Mouse (Mus musculus) neural tube, embryonic 14.5 days (tissue): ENCODE data around the gene Hnf1b. TPM values are rescaled to one million over a fixed set of nuclear protein-coding genes. Genes with fewer than 3 reads are reported as not detected.

Experiments used
- ATAC-seq: fragments of 200-750 bp; cut with Nextera tagmentation; 2 replicates; pipeline ENCODE4 v1.8.0; 2017; ENCODE audit warnings: low read depth, mild to moderate bottlenecking, moderate TSS enrichment, moderate library complexity
- H3K27ac ChIP-seq: fragments of 300-500 bp; sonication (generic); 2 replicates; pipeline ENCODE4 v1.5.1; 2014; ENCODE audit warnings: low read depth, mild to moderate bottlenecking, control low read depth, low read length, moderate library complexity, mixed read lengths
- H3K27me3 ChIP-seq: fragments of 300-500 bp; sonication (generic); 2 replicates; pipeline ENCODE4 v1.6.1; 2014; ENCODE audit warnings: low read length; ENCODE audit not compliant: control insufficient read depth, insufficient read depth
- H3K36me3 ChIP-seq: fragments of 300-500 bp; sonication (generic); 2 replicates; pipeline ENCODE4 v1.6.1; 2014; ENCODE audit warnings: low read length, mixed read lengths; ENCODE audit not compliant: control insufficient read depth, insufficient read depth
- H3K4me1 ChIP-seq: fragments of 300-500 bp; sonication (generic); 2 replicates; pipeline ENCODE4 v1.6.1; 2014; ENCODE audit warnings: low read length; ENCODE audit not compliant: control insufficient read depth, insufficient read depth
- H3K4me2 ChIP-seq: fragments of 300-500 bp; sonication (generic); 2 replicates; pipeline ENCODE4 v1.6.1; 2014; ENCODE audit warnings: mild to moderate bottlenecking, low read depth, low read length, control low read depth
- H3K4me3 ChIP-seq: fragments of 300-500 bp; sonication (generic); 2 replicates; pipeline ENCODE4 v1.5.1; 2014; ENCODE audit warnings: low read depth, low read length, control low read depth, mixed read lengths
- H3K9ac ChIP-seq: fragments of 300-500 bp; sonication (generic); replicated peaks from 2 replicates; pipeline ENCODE4 v1.6.1; 2014; ENCODE audit warnings: low read depth, mild to moderate bottlenecking, control low read depth, low read length, mixed read lengths
- H3K9me3 ChIP-seq: fragments of 300-500 bp; sonication (generic); 2 replicates; pipeline ENCODE4 v1.6.1; 2016; ENCODE audit warnings: low read length; ENCODE audit not compliant: control insufficient read depth
- WGBS: fragments of 180-500 bp; shearing (Covaris S2); extraction: QIAGEN DNeasy Blood & Tissue Kit; methylation state at CpG from one replicate; pipeline ENCODE4 v1.1.7; 2014; 5-methylcytosine and 5-hydroxymethylcytosine counted together
- polyA plus RNA-seq: library from polyadenylated mRNA; unstranded; fragments of >200 nt; fragmentation: Nextera tagmentation; extraction: Ambion mirVana; gene quantifications from 2 replicates; pipeline ENCODE4 v1.2.1, GENCODE M21; 2014

The Hnf1b gene
- polyA plus RNA-seq, 1 experiment from 2014 or later, result 0.63 TPM

DNA sequence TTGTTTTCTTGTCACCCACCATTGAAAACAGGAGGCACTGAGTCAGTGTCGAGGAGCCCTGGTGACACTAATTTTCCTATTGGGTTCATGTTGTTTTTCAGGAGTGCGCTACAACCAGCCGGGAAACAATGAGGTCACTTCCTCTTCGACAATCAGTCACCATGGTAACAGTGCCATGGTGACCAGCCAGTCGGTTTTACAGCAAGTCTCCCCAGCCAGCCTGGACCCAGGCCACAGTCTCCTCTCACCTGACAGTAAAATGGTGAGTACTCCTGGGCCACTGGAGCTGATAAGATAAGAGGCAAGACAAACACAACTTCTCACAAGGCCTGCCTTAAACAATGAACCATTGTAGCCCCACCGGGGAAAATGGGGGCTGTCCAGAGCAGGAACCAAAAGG is 32.7 kb downstream of the Hnf1b start:
- Histone ChIP-seq H3K4me1 (no peaks in the 10 kb centered on the region), H3K4me3 (no peak overlapping the region), H3K4me2 (no peak overlapping the region), H3K36me3 (no peaks in the 10 kb centered on the region), H3K9ac (no peak overlapping the region), H3K9me3 (no peaks in the 10 kb centered on the region), H3K27me3 (no peaks in the 10 kb centered on the region), H3K27ac (no peak overlapping the region)
- 19% methylated on average over 6 of the region's 6 CpGs for WGBS
- no peak for ATAC-seq

DNA sequence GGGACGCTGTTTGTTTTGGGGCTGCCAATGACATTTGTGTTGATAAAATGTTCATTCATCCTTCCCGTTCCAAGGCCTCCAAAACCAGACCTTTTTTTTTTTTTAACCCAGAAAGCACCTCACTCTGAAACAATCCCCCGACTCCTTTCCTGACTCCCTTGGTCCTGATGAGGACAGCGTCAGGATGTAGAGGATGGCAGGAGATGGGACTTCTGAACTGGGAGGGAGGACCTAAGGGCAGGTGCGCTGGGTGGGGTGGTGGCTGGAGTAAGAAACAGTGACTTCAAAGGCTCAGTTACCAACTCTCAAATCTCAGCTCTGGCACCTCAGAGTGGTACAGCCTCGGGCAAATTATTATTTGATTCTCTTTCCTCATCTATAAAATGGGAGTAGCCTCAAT is 33.2 kb downstream of the Hnf1b start:
- ATAC-seq, result no peak

DNA sequence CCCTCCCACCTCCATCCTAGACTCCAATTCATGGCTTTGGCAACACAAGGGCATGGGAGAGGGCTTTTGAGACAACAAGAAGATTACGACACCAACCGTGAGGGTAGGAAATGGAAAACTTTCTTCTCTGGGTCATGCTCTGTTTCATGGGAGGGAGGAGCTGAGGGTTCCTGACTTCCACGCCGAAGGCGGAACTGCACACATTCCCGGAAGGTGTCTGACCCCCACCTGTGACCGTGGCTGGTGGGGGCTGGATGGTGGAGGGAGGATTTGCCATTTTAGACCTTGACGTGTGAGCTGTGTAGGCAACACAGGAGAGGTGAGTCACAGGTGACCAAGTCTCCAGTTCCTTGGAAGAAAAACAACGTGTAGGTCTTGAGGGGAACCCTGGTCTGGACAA is 33.9 kb downstream of the Hnf1b start:
- Histone ChIP-seq H3K9me3 (no peaks in the 10 kb centered on the region), H3K4me2 (no peak overlapping the region), H3K27me3 (no peaks in the 10 kb centered on the region), H3K9ac (no peak overlapping the region), H3K4me1 (no peaks in the 10 kb centered on the region), H3K36me3 (no peaks in the 10 kb centered on the region), H3K4me3 (no peak overlapping the region), H3K27ac (no peak overlapping the region)
- ATAC-seq, result no peak
- WGBS, result 94% methylated on average over 9 of the region's 9 CpGs

More for the DNA sequence above, 33.2 kb downstream of the Hnf1b start:
- Histone ChIP-seq H3K4me2 (no peak overlapping the region), H3K27ac (no peak overlapping the region), H3K4me3 (no peak overlapping the region), H3K9me3 (no peaks in the 10 kb centered on the region), H3K36me3 (no peaks in the 10 kb centered on the region), H3K27me3 (no peaks in the 10 kb centered on the region), H3K4me1 (no peaks in the 10 kb centered on the region), H3K9ac (no peak overlapping the region)
- WGBS, result 66% methylated on average over 6 of the region's 6 CpGs

DNA sequence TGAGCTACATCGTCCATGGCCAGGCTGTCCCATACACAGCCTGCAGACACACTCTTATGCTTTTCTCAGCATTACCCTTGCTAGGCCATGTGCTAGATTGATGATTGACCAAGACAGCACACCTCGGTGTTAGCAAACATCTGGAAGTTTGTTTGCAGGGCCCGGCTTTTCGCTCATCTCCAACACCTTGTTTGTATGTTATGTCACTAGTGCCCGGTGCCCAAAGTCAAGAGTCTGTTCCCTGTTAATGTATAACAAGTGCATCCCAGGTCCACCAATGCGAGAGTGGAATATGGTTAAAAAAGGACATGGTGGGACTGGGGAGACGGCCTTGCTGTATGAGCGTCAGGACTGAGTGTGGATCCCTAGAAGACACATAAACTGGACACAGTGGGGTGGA is 35.3 kb downstream of the Hnf1b start:
- no peak for ATAC-seq
- Histone ChIP-seq H3K4me1 (no peaks in the 10 kb centered on the region), H3K9ac (no peak overlapping the region), H3K9me3 (no peaks in the 10 kb centered on the region), H3K4me2 (no peak overlapping the region), H3K36me3 (no peaks in the 10 kb centered on the region), H3K27me3 (no peaks in the 10 kb centered on the region), H3K27ac (no peak overlapping the region), H3K4me3 (no peak overlapping the region)
- WGBS, result 92% methylated on average over 8 of the region's 8 CpGs

DNA sequence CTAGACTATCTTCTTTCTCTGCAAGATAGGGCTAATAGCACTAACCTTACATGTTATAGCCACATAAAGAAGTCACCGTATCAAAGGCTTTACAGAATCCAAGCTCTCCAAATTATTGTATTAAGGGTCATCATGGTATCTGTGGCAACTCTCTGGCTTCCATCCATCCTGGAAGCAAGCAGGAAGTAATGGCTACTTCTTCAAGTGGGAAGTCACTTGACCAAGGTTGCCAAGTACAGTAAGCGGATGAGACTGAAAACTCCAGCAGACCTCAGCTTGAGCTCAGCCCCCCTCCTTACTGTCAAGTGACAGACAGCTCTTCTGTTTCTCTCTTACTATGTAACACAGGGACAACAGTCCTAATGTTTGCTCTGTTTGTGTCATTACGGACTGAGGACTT is 36.9 kb downstream of the Hnf1b start:
- H3K9me3 ChIP-seq, result no peaks in the 10 kb centered on the region
- H3K4me3 ChIP-seq, result no peak overlapping the region
- H3K4me2 ChIP-seq, result no peak overlapping the region
- no peaks in the 10 kb centered on the region for H3K4me1 ChIP-seq
- H3K9ac ChIP-seq, result no peak overlapping the region
- H3K36me3 ChIP-seq, result no peaks in the 10 kb centered on the region
- no peak for ATAC-seq
- no peak overlapping the region for H3K27ac ChIP-seq
- 81% methylated on average over 3 of the region's 3 CpGs for WGBS
- H3K27me3 ChIP-seq, result no peaks in the 10 kb centered on the region

DNA sequence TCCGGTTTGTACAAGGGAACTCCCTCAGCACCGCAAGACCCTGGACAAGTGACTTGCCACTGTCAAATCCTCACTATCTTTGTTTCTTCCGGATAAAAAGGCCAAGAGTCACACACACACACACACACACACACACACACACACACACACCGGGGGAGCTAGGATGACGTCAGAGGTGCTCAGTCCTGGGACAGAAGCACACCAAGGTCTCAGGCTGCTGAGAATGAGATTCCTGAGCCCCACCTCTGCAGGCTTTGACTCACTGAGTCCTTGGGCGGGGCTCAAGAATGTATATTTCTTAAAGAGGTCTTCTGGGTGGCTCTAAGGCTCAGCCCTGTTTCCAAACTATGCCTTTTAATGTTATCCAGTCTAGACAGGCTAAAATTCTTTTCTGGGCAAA is 41.5 kb downstream of the Hnf1b start:
- Histone ChIP-seq H3K4me1 (no peaks in the 10 kb centered on the region), H3K27ac (no peak overlapping the region), H3K4me3 (no peak overlapping the region), H3K36me3 (no peaks in the 10 kb centered on the region), H3K9ac (no peak overlapping the region), H3K4me2 (no peak overlapping the region), H3K27me3 (no peaks in the 10 kb centered on the region), H3K9me3 (no peaks in the 10 kb centered on the region)
- no peak for ATAC-seq
- 66% methylated on average over 6 of the region's 6 CpGs for WGBS

DNA sequence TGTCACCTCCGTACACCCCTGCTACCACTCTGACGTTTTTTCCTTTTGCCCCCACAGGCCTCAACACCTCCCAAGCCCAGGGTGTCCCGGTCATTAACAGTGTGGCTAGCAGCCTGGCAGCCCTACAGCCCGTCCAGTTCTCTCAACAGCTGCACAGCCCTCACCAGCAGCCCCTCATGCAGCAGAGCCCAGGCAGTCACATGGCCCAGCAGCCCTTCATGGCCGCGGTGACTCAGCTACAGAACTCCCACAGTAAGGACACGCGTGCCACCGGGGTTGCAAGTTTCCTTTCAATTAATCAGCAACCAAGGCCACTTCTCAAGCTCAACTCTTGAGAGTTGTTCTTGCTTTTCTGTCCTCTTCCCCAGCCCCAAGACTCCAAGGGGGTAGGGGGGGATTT is 43.5 kb downstream of the Hnf1b start:
- Histone ChIP-seq H3K27ac (no peak overlapping the region), H3K9me3 (no peaks in the 10 kb centered on the region), H3K36me3 (no peaks in the 10 kb centered on the region), H3K4me3 (no peak overlapping the region), H3K4me2 (no peak overlapping the region), H3K27me3 (no peaks in the 10 kb centered on the region), H3K9ac (no peak overlapping the region), H3K4me1 (no peaks in the 10 kb centered on the region)
- no peak for ATAC-seq
- 84% methylated on average over 9 of the region's 9 CpGs for WGBS

DNA sequence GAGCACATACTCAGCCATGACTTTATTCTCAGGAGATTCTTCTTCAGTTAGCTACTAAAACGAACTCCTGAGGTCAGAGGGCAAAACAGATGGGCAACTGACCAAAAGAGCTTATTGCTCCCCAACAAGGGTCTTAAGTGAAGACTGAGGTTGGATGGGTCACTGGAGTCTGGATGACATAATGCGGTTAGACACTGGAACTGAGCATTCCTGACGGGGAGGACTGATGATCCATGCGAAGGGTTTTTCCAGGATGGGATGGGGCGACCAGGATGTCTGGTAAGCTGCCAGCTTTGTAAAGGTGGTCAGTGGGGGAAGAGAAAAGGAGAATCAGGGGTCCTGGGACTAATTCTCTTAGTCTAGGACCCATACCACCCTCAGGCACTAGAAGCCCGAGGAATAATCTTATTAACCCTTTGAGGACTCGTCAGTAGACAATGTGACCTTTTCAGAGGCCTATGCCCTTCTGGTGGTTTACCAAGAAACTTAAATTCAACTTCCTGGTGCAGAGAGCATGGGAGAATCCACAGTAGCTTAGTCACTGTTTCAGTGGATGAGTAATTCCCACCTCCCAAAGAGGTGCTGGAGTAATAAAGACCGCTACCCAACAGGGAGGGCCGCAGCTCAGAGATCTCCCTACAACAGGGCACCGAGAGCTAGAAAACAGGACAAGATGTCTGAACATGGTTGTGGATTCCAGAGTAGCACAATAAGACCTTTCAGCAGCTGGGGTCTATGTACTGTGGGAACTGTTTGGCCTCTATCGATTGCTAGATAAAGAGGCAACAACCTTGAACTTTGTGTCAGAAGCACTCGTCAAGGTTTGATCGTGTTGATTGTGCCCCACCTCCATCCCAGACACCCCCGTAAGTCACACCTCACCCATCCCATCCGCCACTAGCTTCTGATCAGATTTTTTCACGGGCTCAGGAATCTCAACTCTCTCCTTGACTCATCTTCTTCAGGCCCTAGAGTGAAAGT is 46.9 kb downstream of the Hnf1b start:
- Histone ChIP-seq H3K27ac (no peak overlapping the region), H3K36me3 (no peaks in the 10 kb centered on the region), H3K4me2 (no peak overlapping the region), H3K4me3 (no peak overlapping the region), H3K9me3 (no peaks in the 10 kb centered on the region), H3K27me3 (no peaks in the 10 kb centered on the region), H3K9ac (no peak overlapping the region), H3K4me1 (no peaks in the 10 kb centered on the region)
- no peak for ATAC-seq
- WGBS, result 91% methylated on average over 16 of the region's 16 CpGs

DNA sequence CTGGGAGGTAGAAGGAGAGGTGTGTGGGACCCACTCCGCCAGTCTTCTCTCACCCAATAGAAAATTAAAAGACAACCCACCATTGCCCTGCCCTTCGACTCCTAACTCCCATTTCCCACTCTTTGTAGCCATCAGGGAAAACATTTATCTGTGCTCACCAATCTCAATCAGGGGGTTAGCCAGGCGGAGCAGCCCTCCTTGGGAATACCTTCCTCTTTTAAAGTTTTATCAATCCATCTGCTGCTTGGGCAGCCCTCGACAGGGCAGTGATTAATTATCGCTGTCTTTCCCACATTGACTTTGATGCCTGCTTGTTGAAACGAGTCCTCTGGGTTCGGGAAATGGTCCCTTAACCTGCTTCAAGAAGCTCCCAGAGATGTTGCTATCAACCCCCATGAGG is 47.7 kb downstream of the Hnf1b start:
- H3K27ac ChIP-seq, result no peak overlapping the region
- no peak overlapping the region for H3K4me2 ChIP-seq
- no peaks in the 10 kb centered on the region for H3K36me3 ChIP-seq
- H3K27me3 ChIP-seq, result no peaks in the 10 kb centered on the region
- no peak for ATAC-seq
- H3K4me1 ChIP-seq, result no peaks in the 10 kb centered on the region
- WGBS, result 77% methylated on average over 7 of the region's 7 CpGs
- H3K9ac ChIP-seq, result no peak overlapping the region
- H3K4me3 ChIP-seq, result no peak overlapping the region
- H3K9me3 ChIP-seq, result no peaks in the 10 kb centered on the region
